Mouse (Mus musculus) embryo, embryonic 11 days (tissue): ENCODE measurements around the gene Gm7347.
"Not testable (repeated sequence)": the region's sequence is repeated elsewhere in the genome, so short reads cannot be mapped to it uniquely, and the experiment has no call there.

Experiments used
- DNase-seq: peaks from one replicate; pipeline ENCODE4 v3.0.0-alpha.2; 2015

The Gm7347 gene

GRCm38 (mm10) chr5:26058481-26058880 is at the start of gene Gm7347:
Gm7347 (minus strand) TSS chr5:26058581.
- not testable (repeated sequence) for DNase-seq

GRCm38 (mm10) chr5:26105262-26105661 is 46.9 kb upstream of the Gm7347 start, which contains the start of gene 5031410I06Rik:
5031410I06Rik (minus strand) TSS chr5:26105362.
- not testable (repeated sequence) for DNase-seq

DNA sequence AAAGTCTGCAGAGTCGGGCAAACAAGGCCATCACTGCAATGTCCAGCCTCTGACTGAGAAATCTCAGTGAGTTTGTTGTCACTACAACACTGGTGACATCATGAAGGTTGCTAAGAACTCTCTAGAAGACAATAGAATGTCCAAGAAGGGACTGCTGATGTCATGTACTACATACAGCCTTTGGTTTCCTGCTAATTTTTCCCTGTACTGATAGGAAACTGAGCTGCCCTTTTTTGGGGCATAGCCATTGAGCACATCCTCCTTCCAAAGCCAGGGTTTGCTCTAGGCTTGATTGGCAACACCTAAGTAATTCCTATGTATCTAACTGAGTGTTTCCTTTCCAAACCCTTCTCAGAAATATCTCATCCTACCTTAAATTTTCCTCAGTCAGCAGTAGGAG is 30.8 kb upstream of the Gm7347 start, which contains the start of gene Gm10471:
Gene Gm10471, minus strand, starts transcription at position 101 of the 400 bp plus-strand sequence.
- DNase-seq: not testable (repeated sequence)

GRCm38 (mm10) chr5:26079023-26079422 is 20.6 kb upstream of the Gm7347 start:
- DNase-seq: peak; percentile 18

DNA sequence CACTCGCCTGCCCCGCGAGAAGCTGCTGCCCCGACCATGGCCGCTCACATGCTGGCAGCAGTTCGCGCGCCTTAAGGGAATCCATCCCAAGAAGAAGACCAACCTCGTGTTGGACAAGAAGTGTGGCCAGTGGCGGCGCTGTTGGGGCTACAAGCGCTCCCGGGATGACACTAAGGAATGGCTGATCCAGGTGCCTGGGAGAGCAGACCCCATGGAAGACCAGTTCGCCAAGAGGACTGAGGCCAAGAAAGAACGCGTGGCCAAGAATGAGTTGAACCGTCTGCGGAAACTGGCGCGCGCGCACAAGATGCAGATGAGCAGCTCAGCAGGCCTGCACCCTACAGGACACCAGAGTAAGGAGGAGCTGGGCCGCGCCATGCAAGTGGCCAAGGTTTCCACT is 12.3 kb upstream of the Gm7347 start:
- no peak for DNase-seq

GRCm38 (mm10) chr5:26039458-26039857 is 18.9 kb downstream of the Gm7347 start, which contains the start of gene Speer4a:
Speer4a (minus strand) TSS chr5:26039558.
- not testable (repeated sequence) for DNase-seq

GRCm38 (mm10) chr5:26022816-26023215 is 35.6 kb downstream of the Gm7347 start, which contains the start of gene Gm5862:
Gm5862 (minus strand) TSS chr5:26022916.
- DNase-seq: not testable (repeated sequence)

- not testable (repeated sequence) for DNase-seq
These were observed 50.7 kb downstream of the Gm7347 start for GRCm38 (mm10) chr5:26007697-26008096.

DNA sequence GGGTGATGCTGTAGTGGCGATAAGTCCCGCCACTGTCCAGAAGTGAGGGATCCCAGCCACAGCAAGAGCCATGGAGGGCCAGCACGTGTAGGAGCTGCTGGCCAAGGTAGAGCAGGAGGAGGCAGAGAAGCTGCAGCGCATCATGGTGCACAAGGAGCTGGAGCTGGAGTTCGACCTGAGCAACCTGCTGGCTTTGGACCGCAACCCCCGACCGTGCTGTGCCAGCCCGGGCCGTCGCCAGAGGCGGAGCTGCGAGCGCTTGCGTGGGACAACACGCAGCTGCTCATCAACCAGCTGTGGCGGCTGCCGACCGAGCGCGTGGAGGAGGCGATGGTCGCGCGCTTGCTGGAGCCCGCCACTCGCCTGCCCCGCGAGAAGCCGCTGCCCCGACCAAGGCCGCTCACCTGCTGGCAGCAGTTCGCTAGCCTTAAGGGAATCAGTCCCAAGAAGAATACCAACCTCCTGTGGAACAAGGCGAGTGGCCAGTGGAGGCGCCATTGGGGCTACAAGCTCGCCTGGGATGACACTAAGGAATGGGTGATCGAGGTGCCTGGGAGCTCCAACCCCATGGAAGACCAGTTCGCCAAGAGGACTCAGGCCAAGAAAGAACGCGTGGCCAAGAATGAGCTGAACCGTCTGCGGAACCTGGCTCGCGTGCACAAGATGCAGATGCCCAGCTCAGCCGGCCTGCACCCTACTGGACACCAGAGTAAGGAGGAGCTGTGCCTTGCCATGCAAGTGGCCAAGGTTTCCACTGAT is 51.3 kb downstream of the Gm7347 start:
- peak; percentile 63 for DNase-seq

GRCm38 (mm10) chr5:26004698-26005097 is 53.7 kb downstream of the Gm7347 start, which contains the start of gene Gm1979:
Gm1979 (minus strand) TSS chr5:26004798.
- not testable (repeated sequence) for DNase-seq
